ENCODE assay signal across 12 mouse cellular contexts in the genomic region with DNA sequence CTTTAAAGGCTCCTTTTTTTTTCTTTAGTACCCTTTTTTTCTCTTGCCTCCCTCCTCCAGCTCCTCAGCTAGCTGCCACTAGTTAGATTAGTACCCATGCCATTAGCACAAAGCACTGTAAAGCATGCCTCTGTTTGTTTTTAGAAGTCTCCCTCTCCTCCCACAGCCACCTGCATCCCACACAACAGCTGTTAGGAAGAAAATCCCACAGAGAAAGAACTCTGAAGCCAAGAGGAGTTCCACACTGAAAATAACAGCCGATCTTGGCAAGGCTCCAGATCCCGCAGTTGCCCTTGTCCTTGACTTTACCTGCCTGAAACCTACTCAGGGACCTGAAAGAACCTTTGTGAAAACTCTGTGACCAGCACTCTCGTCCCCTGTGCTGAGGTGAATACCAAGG. TPM values are rescaled to one million over a fixed set of nuclear protein-coding genes. Genes with fewer than 3 reads are reported as not detected.
DNase-seq lines count a peak whose midpoint lies in the region; ATAC-seq lines count a peak whose summit lies in the region.
"Had no signal": no experiment of that assay in that cellular context is flagged by ENCODE, and none has a peak within 500 bp of the region (broad histone marks: within the 10 kb centered on the region; RNA-seq: fewer than 3 reads in every experiment).

No protein-coding gene starts in this region.

- no peak overlapping the region for H3K27ac ChIP-seq in limb, embryonic 13.5 days
- H3K27ac ChIP-seq in limb, embryonic 10.5 days, result no peak overlapping the region
- H3K27ac ChIP-seq in forebrain, embryonic 13.5 days, result no peak overlapping the region
- H3K27ac ChIP-seq: embryonic facial prominence, embryonic 12.5 days; liver, embryonic 15.5 days had no signal

- H3K4me2 ChIP-seq in limb, embryonic 13.5 days (replicated peaks), result no peak overlapping the region
- no peak overlapping the region for H3K4me2 ChIP-seq in forebrain, embryonic 13.5 days
- H3K4me2 ChIP-seq: embryonic facial prominence, embryonic 12.5 days; liver, embryonic 15.5 days had no signal

- H3K4me3 ChIP-seq in limb, embryonic 13.5 days, result no peak overlapping the region
- no peak overlapping the region for H3K4me3 ChIP-seq in limb, embryonic 10.5 days
- H3K4me3 ChIP-seq in forebrain, embryonic 13.5 days, result no peak overlapping the region
- H3K4me3 ChIP-seq: embryonic facial prominence, embryonic 12.5 days; liver, embryonic 15.5 days had no signal

- ATAC-seq in limb, embryonic 13.5 days (ENCODE audit: low FRiP score, low read depth), result 0 out of 2 replicates have a peak, but pooled peaks have one; percentile 32
- ATAC-seq in forebrain, embryonic 13.5 days, result no peak
- no peak for ATAC-seq in granulocyte monocyte progenitor cell, adult 5-6 weeks (replicated peaks; ENCODE audit: poor library complexity, severe bottlenecking)

- no peaks in the 10 kb centered on the region for H3K27me3 ChIP-seq in limb, embryonic 13.5 days
- H3K27me3 ChIP-seq in limb, embryonic 10.5 days (ENCODE audit: low read depth, poor library complexity, severe bottlenecking), result no peaks in the 10 kb centered on the region
- H3K27me3 ChIP-seq in forebrain, embryonic 13.5 days, result no peaks in the 10 kb centered on the region
- H3K27me3 ChIP-seq: embryonic facial prominence, embryonic 12.5 days; liver, embryonic 15.5 days had no signal

- H3K4me1 ChIP-seq in limb, embryonic 13.5 days, result peaks cover 7% of the 10 kb centered on the region
- H3K4me1 ChIP-seq in limb, embryonic 10.5 days, result no peaks in the 10 kb centered on the region
- peaks cover 8% of the 10 kb centered on the region for H3K4me1 ChIP-seq in forebrain, embryonic 13.5 days
- H3K4me1 ChIP-seq: embryonic facial prominence, embryonic 12.5 days; liver, embryonic 15.5 days had no signal

- H3K9ac ChIP-seq in limb, embryonic 13.5 days, result no peak overlapping the region
- H3K9ac ChIP-seq in forebrain, embryonic 13.5 days, result no peak overlapping the region
- H3K9ac ChIP-seq: embryonic facial prominence, embryonic 12.5 days; liver, embryonic 15.5 days had no signal

- 35% methylated on average over 3 of the region's 3 CpGs for WGBS in limb, embryonic 13.5 days
- 71% methylated on average over 3 of the region's 3 CpGs for WGBS in limb, embryonic 10.5 days
- WGBS in forebrain, embryonic 13.5 days, result 55% methylated on average over 3 of the region's 3 CpGs

- no peaks in the 10 kb centered on the region for H3K36me3 ChIP-seq in limb, embryonic 13.5 days
- H3K36me3 ChIP-seq in limb, embryonic 10.5 days, result no peaks in the 10 kb centered on the region
- no peaks in the 10 kb centered on the region for H3K36me3 ChIP-seq in forebrain, embryonic 13.5 days (ENCODE audit: poor library complexity, severe bottlenecking)
- H3K36me3 ChIP-seq: embryonic facial prominence, embryonic 12.5 days; liver, embryonic 15.5 days had no signal

- no peak for DNase-seq in limb, embryonic 10.5 days (ENCODE audit: low spot score)
- peak; percentile 58 to 85 for DNase-seq in frontal cortex, adult 2 months (ENCODE audit: extremely low spot score in 1 of 2, low spot score in 1 of 2)
- DNase-seq in layer of hippocampus, adult 9-11 months, result peak; percentile 57
- DNase-seq in right cerebral cortex, postnatal 25 days, result peak; percentile 53
- DNase-seq in natural killer cell, adult 2 months (ENCODE audit: low spot score in 2 of 2), result no peak
- DNase-seq: adrenal gland, adult 2 months; gastrocnemius, postnatal 10 days had no signal

- H3K9me3 ChIP-seq in limb, embryonic 13.5 days, result no peaks in the 10 kb centered on the region
- H3K9me3 ChIP-seq in limb, embryonic 10.5 days (replicated peaks), result no peaks in the 10 kb centered on the region
- no peaks in the 10 kb centered on the region for H3K9me3 ChIP-seq in forebrain, embryonic 13.5 days (replicated peaks)
- H3K9me3 ChIP-seq: embryonic facial prominence, embryonic 12.5 days; liver, embryonic 15.5 days had no signal

RNA-seq across cellular contexts. Expression of a gene that starts 38.5 kb away (rescaled TPM):
- 0.37 and 0.73 TPM in 2 replicates for polyA plus RNA-seq in limb, embryonic 13.5 days (2015; fragmentation: Nextera tagmentation; extraction: Ambion mirVana)
- polyA plus RNA-seq in limb, embryonic 10.5 days (2016; fragmentation: Nextera tagmentation; extraction: Ambion mirVana), result 0.21 and 0.40 TPM in 2 replicates
- 191 and 194 TPM in 2 replicates for polyA plus RNA-seq in frontal cortex, adult 2 months (2012; rRNA removed)
- polyA plus RNA-seq in forebrain, embryonic 13.5 days (2015; fragmentation: Nextera tagmentation; extraction: Ambion mirVana), result 2.9 and 5.1 TPM in 2 replicates
- not detected in 2 replicates for total RNA-seq in granulocyte monocyte progenitor cell, adult 5-6 weeks (2014; fragmentation: Nextera tagmentation)
- 0.10 TPM in 1 of 2 replicates, not detected in the other for total RNA-seq in granulocyte monocyte progenitor cell, adult 5-6 weeks (2017)

Comparison
In these comparisons a context has a peak if more than half of its experiments do, and no peak if none do; other contexts are left out.
1. DNase-seq: peak in frontal cortex, adult 2 months (2 of 2), layer of hippocampus, adult 9-11 months (single experiment) and right cerebral cortex, postnatal 25 days (single experiment); none in limb, embryonic 10.5 days (single experiment) and natural killer cell, adult 2 months (0 of 2).
2. RNA of a gene that starts 38.5 kb away (polyA plus RNA-seq): 191 to 194 TPM in frontal cortex, adult 2 months; 2.9 to 5.1 TPM in forebrain, embryonic 13.5 days, 0.21 to 0.40 TPM in limb, embryonic 10.5 days and 0.37 to 0.73 TPM in limb, embryonic 13.5 days; every median in the first group is over 10 times any median in the second.